Mouse (Mus musculus) lung, postnatal 25 days (tissue): Measurements from ENCODE around the gene C1qtnf12.

Source experiments
- DNase-seq: peaks from one replicate; pipeline ENCODE4 v3.0.0; 2022; ENCODE audit warnings: low spot score

Gene C1qtnf12

GRCm38 (mm10) chr4:155962167-155962971 lies at the start of gene C1qtnf12:
TSS of gene C1qtnf12 (plus strand) at chr4:155962318.
- DNase-seq, result peak; percentile 19

GRCm38 (mm10) chr4:155932031-155932430 lies 30.1 kb upstream of the C1qtnf12 start:
- DNase-seq, result no peak

GRCm38 (mm10) chr4:155943049-155943452 lies 19.1 kb upstream of the C1qtnf12 start:
- peak; percentile 25 for DNase-seq

GRCm38 (mm10) chr4:155943534-155944249 lies 18.4 kb upstream of the C1qtnf12 start, which contains the start of gene Ube2j2:
TSS of gene Ube2j2 (plus strand) at chr4:155943831.
- DNase-seq, result peak; percentile 96

- no peak for DNase-seq
Observed at GRCm38 (mm10) chr4:155944271-155944670, 17.8 kb upstream of the C1qtnf12 start.

GRCm38 (mm10) chr4:155947094-155947493 lies 15.0 kb upstream of the C1qtnf12 start:
- no peak for DNase-seq

GRCm38 (mm10) chr4:155955491-155955890 lies 6.6 kb upstream of the C1qtnf12 start:
- no peak for DNase-seq

- peak; percentile 79 for DNase-seq
Observed at GRCm38 (mm10) chr4:155959275-155959674, 2.8 kb upstream of the C1qtnf12 start.

GRCm38 (mm10) chr4:155963106-155963505 lies 988 bp downstream of the C1qtnf12 start:
- DNase-seq, result no peak

- DNase-seq, result no peak
Observed at GRCm38 (mm10) chr4:155964396-155964795, 2.3 kb downstream of the C1qtnf12 start.

- DNase-seq, result no peak
Observed at GRCm38 (mm10) chr4:155969043-155969653, 7.0 kb downstream of the C1qtnf12 start.

GRCm38 (mm10) chr4:155970286-155970685 lies 8.2 kb downstream of the C1qtnf12 start:
- DNase-seq, result no peak

- no peak for DNase-seq
Observed at GRCm38 (mm10) chr4:155972651-155973050, 10.5 kb downstream of the C1qtnf12 start.

- DNase-seq, result no peak
Observed at GRCm38 (mm10) chr4:155973239-155973638, 11.1 kb downstream of the C1qtnf12 start.

GRCm38 (mm10) chr4:155981436-155982082 lies 19.4 kb downstream of the C1qtnf12 start:
- no peak for DNase-seq

- no peak for DNase-seq
Observed at GRCm38 (mm10) chr4:155983788-155984187, 21.7 kb downstream of the C1qtnf12 start.

GRCm38 (mm10) chr4:155991211-155991907 lies 29.2 kb downstream of the C1qtnf12 start:
- no peak for DNase-seq

GRCm38 (mm10) chr4:155991908-155992230 lies 29.8 kb downstream of the C1qtnf12 start:
- DNase-seq, result no peak

GRCm38 (mm10) chr4:155992241-155992905 lies 30.3 kb downstream of the C1qtnf12 start, which contains the start of the genes B3galt6 and Sdf4:
TSS of gene B3galt6 (minus strand) at chr4:155992649.
TSS of gene Sdf4 (plus strand) at chr4:155992872.
- DNase-seq, result peak; percentile 78

- peak; percentile 95 for DNase-seq
Observed at GRCm38 (mm10) chr4:155992906-155993547, 30.9 kb downstream of the C1qtnf12 start.
